Mouse (Mus musculus): ENCODE results near the gene Oxct1. TPM values are rescaled to one million over a fixed set of nuclear protein-coding genes. Genes with fewer than 3 reads are reported as not detected.

Oxct1 gene
- polyA plus RNA-seq, 1 experiment from 2014 or later = 197 TPM

GRCm38 (mm10) chr15:4138524-4138923, 112.3 kb downstream of the Oxct1 start:
- Histone ChIP-seq H3K27me3 (no peaks in the 10 kb centered on the region), H3K4me2 (no peak overlapping the region), H3K4me1 (replicated peaks) (0 out of 2 replicates have a peak, but pooled peaks cover 3% of the 10 kb centered on the region), H3K36me3 (peaks cover 12% of the 10 kb centered on the region), H3K27ac (no peak overlapping the region), H3K9me3 (no peaks in the 10 kb centered on the region), H3K9ac (replicated peaks) (no peak overlapping the region), H3K4me3 (replicated peaks) (no peak overlapping the region)
- 23% methylated on average over 1 of the region's 1 CpGs for WGBS
- ATAC-seq (ENCODE audit: insufficient number of reproducible peaks, insufficient read depth, low FRiP score, low TSS enrichment, low read depth) = no peak

DNA sequence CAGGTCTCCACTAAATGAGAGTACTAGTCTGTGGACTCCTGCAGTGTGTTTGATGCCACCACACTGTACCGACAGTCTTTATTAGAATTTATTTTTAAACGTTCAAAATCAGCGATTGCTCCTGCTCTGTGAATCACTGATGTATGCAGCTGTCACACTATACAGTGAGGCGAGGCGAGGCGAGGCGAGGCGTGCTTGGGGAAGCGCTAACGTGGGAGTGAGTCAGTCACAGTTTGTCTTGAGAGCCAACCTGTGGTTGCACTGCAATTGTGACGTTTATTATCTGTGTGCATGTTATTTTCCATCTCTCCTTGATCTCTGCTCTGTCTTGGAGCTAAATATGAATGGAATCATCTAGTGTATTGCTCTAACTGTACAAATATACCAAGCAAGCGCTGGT, 113.3 kb downstream of the Oxct1 start:
- Histone ChIP-seq H3K4me3 (replicated peaks) (no peak overlapping the region), H3K4me1 (replicated peaks) (0 out of 2 replicates have a peak, but pooled peaks cover 3% of the 10 kb centered on the region), H3K27ac (no peak overlapping the region), H3K4me2 (no peak overlapping the region), H3K27me3 (no peaks in the 10 kb centered on the region), H3K36me3 (peaks cover 22% of the 10 kb centered on the region), H3K9ac (replicated peaks) (no peak overlapping the region), H3K9me3 (no peaks in the 10 kb centered on the region)
- ATAC-seq (ENCODE audit: insufficient number of reproducible peaks, insufficient read depth, low FRiP score, low TSS enrichment, low read depth) = no peak
- 85% methylated on average over 12 of the region's 12 CpGs for WGBS

- no peak for ATAC-seq (ENCODE audit: insufficient number of reproducible peaks, insufficient read depth, low FRiP score, low TSS enrichment, low read depth)
- peaks cover 36% of the 10 kb centered on the region for H3K36me3 ChIP-seq
- no peak overlapping the region for H3K9ac ChIP-seq (replicated peaks)
- 0 out of 2 replicates have a peak, but pooled peaks cover 3% of the 10 kb centered on the region for H3K4me1 ChIP-seq (replicated peaks)
- H3K9me3 ChIP-seq = no peaks in the 10 kb centered on the region
- no peaks in the 10 kb centered on the region for H3K27me3 ChIP-seq
- 82% methylated on average over 5 of the region's 5 CpGs for WGBS
- no peak overlapping the region for H3K4me3 ChIP-seq (replicated peaks)
- no peak overlapping the region for H3K4me2 ChIP-seq
- H3K27ac ChIP-seq = no peak overlapping the region
These were observed 119.2 kb downstream of the Oxct1 start for GRCm38 (mm10) chr15:4145352-4145751.

DNA sequence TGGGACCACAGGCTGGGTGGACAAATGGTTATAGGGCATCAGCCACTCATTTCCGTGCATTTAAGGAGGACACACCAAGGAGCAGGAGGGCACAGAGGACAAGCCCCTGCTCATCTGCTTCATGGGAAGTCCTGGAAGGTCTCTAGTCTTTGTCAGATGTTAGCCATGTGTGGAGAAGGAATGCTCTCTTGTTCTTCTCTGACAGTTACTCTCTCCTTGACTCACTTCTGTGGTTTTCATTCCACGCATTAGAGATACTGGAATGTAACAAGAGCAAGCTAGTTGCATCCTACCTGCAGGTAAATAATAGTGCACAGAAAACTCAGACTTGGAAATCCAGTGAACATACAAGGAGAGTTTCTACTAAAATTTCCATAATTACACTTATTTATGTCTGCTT, 121.5 kb downstream of the Oxct1 start:
- WGBS = 81% methylated on average over 2 of the region's 2 CpGs
- Histone ChIP-seq H3K4me1 (replicated peaks) (no peaks in the 10 kb centered on the region), H3K9ac (replicated peaks) (no peak overlapping the region), H3K36me3 (peaks cover 43% of the 10 kb centered on the region), H3K9me3 (no peaks in the 10 kb centered on the region), H3K27me3 (no peaks in the 10 kb centered on the region), H3K27ac (no peak overlapping the region), H3K4me3 (replicated peaks) (no peak overlapping the region), H3K4me2 (no peak overlapping the region)
- no peak for ATAC-seq (ENCODE audit: insufficient number of reproducible peaks, insufficient read depth, low FRiP score, low TSS enrichment, low read depth)

DNA sequence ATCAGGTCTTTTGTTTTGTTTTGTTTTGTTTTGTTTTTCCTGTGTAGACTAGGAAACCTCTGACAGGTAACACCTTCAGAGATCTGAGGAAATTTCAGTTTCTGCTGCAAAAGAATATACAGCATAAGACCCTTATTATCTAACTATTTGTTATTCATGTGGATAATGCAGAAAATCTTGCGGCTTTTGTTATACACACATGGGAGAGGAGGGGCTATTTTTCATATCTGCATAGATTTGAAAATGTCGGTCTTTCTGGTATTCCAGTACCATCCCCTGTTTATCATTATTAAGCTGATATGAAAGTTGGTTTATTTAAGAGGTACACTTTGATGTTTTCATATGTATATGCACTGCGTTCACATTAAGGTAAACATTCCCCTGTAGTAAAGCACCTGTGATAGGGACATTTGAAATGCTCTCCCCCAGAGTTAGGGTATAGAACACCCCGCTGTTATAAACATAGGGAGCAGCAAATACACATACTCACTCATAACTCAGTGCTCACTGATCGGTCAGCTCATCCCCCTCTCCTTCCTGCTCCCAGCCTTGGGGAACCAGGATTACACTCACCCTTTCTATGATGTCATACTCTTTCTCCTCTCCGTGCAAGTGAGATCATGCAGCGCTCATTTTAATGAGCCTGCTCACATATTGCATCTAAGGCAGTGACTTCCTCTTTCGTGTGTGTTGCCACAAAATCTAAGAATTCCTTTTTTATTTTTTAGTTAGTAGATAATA, 122.6 kb downstream of the Oxct1 start:
- no peak overlapping the region for H3K9ac ChIP-seq (replicated peaks)
- H3K9me3 ChIP-seq = no peaks in the 10 kb centered on the region
- no peaks in the 10 kb centered on the region for H3K27me3 ChIP-seq
- H3K27ac ChIP-seq = no peak overlapping the region
- no peak overlapping the region for H3K4me2 ChIP-seq
- no peak for ATAC-seq (ENCODE audit: insufficient number of reproducible peaks, insufficient read depth, low FRiP score, low TSS enrichment, low read depth)
- H3K36me3 ChIP-seq = peaks cover 49% of the 10 kb centered on the region
- WGBS = 93% methylated on average over 8 of the region's 8 CpGs
- H3K4me3 ChIP-seq (replicated peaks) = no peak overlapping the region
- H3K4me1 ChIP-seq (replicated peaks) = no peaks in the 10 kb centered on the region

- no peaks in the 10 kb centered on the region for H3K27me3 ChIP-seq
- no peaks in the 10 kb centered on the region for H3K9me3 ChIP-seq
- 70% methylated on average over 4 of the region's 4 CpGs for WGBS
- no peak overlapping the region for H3K27ac ChIP-seq
- H3K36me3 ChIP-seq = peaks cover 32% of the 10 kb centered on the region; the same call in 1 of the 2 replicates
- H3K4me2 ChIP-seq = no peak overlapping the region
- no peak for ATAC-seq (ENCODE audit: insufficient number of reproducible peaks, insufficient read depth, low FRiP score, low TSS enrichment, low read depth)
- H3K4me1 ChIP-seq (replicated peaks) = no peaks in the 10 kb centered on the region
- H3K9ac ChIP-seq (replicated peaks) = no peak overlapping the region
- no peak overlapping the region for H3K4me3 ChIP-seq (replicated peaks)
These were observed 128.5 kb downstream of the Oxct1 start for GRCm38 (mm10) chr15:4154646-4155045.

GRCm38 (mm10) chr15:4167946-4168345, 141.8 kb downstream of the Oxct1 start:
- no peaks in the 10 kb centered on the region for H3K27me3 ChIP-seq
- H3K27ac ChIP-seq = no peak overlapping the region
- no peak for ATAC-seq (ENCODE audit: insufficient number of reproducible peaks, insufficient read depth, low FRiP score, low TSS enrichment, low read depth)
- no peak overlapping the region for H3K4me3 ChIP-seq (replicated peaks)
- WGBS = 63% methylated on average over 2 of the region's 2 CpGs
- no peaks in the 10 kb centered on the region for H3K4me1 ChIP-seq (replicated peaks)
- no peaks in the 10 kb centered on the region for H3K36me3 ChIP-seq
- H3K9ac ChIP-seq (replicated peaks) = no peak overlapping the region
- no peak overlapping the region for H3K4me2 ChIP-seq
- H3K9me3 ChIP-seq = 0 out of 2 replicates have a peak, but pooled peaks cover 3% of the 10 kb centered on the region

GRCm38 (mm10) chr15:4171600-4171999, 145.4 kb downstream of the Oxct1 start:
- H3K9me3 ChIP-seq = 0 out of 2 replicates have a peak, but pooled peaks cover 3% of the 10 kb centered on the region
- H3K4me1 ChIP-seq (replicated peaks) = no peaks in the 10 kb centered on the region
- H3K27me3 ChIP-seq = no peaks in the 10 kb centered on the region
- no peak for ATAC-seq (ENCODE audit: insufficient number of reproducible peaks, insufficient read depth, low FRiP score, low TSS enrichment, low read depth)
- H3K36me3 ChIP-seq = no peaks in the 10 kb centered on the region
- no peak overlapping the region for H3K4me3 ChIP-seq (replicated peaks)
- WGBS = 80% methylated on average over 2 of the region's 2 CpGs
- H3K4me2 ChIP-seq = no peak overlapping the region
- H3K27ac ChIP-seq = no peak overlapping the region
- no peak overlapping the region for H3K9ac ChIP-seq (replicated peaks)

DNA sequence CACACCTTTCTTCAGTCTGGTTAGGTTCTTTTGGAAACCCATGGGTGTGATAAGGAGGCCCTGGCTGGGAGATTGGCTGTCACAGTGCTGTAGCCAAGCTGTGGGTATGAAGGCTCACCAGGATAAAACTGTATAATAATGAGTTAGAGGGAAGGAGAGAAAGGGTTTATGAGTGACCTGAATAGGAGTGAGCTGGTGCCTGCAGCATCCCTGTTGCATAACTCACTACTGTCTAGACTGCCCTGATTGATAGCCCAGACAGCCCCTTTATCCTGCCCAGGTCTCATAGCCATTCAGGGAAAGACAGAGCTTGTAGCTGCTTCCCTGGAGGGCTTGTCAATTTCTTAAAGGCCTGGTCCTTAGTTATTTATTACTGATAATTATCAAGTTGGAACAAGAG, 171.7 kb downstream of the Oxct1 start:
- Histone ChIP-seq H3K36me3 (no peaks in the 10 kb centered on the region), H3K27me3 (no peaks in the 10 kb centered on the region), H3K4me2 (no peak overlapping the region), H3K4me3 (replicated peaks) (no peak overlapping the region), H3K9me3 (no peaks in the 10 kb centered on the region), H3K27ac (no peak overlapping the region), H3K4me1 (replicated peaks) (no peaks in the 10 kb centered on the region), H3K9ac (replicated peaks) (no peak overlapping the region)
- ATAC-seq (ENCODE audit: insufficient number of reproducible peaks, insufficient read depth, low FRiP score, low TSS enrichment, low read depth) = no peak

Other genes with a start within 250 kb of the Oxct1 start
- 6.6 and 7.7 TPM in 2 replicates for gene Fbxo4, start 46.8 kb upstream of the Oxct1 start, polyA plus RNA-seq (2016; fragmentation: Nextera tagmentation; extraction: Ambion mirVana)
- gene AW549877, start 30.6 kb upstream of the Oxct1 start, polyA plus RNA-seq (2016; fragmentation: Nextera tagmentation; extraction: Ambion mirVana) = 35.2 and 42.8 TPM in 2 replicates